Mouse (Mus musculus): ENCODE data around the gene Gm20708.

DNA sequence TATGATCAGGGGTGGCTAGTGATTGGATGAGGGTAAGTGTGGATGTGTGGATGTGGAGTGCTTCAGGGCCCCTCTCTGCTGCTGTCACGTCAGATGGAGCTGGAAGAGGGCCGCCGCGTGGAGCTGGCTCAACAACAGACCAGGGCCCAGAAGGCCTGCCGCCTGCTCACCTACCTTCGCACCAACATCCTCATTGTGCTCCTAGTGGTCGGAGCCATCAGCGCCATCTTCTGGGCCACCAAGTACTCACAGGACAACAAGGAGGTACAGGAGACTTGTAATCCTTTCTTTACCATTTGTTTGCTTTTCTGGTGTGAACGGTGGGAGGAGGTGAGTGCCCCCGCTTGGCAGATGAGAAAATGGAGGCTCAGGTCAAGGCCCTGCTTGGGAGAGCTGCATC lies 23.2 kb upstream of the Gm20708 start:
- no peak for TF ChIP-seq MAX (IDR thresholded peaks at IDR 0.05; ENCODE audit: low read depth)
- no peak for TF ChIP-seq POLR2A (IDR thresholded peaks at IDR 0.05; ENCODE audit: insufficient read length, low read depth)
